Mouse (Mus musculus) neural tube, embryonic 11.5 days (tissue): Measurements from ENCODE around the gene Hoxa5. TPM values are rescaled to one million over a fixed set of nuclear protein-coding genes. Genes with fewer than 3 reads are reported as not detected.

ENCODE experiments used
- ATAC-seq: fragments of 200-750 bp; cut with Nextera tagmentation; 2 replicates; pipeline ENCODE4 v1.8.0; 2017; ENCODE audit warnings: moderate number of reproducible peaks, mild to moderate bottlenecking, moderate TSS enrichment, moderate library complexity; ENCODE audit not compliant: insufficient read depth, low FRiP score, low TSS enrichment
- DNase-seq: peaks from one replicate; pipeline ENCODE4 v3.0.0-alpha.2; 2015; ENCODE audit warnings: low spot score
- H3K27ac ChIP-seq: fragments of 300-500 bp; sonication (generic); 2 replicates; pipeline ENCODE4 v1.5.1; 2014; ENCODE audit warnings: low read depth, mild to moderate bottlenecking, low read length
- H3K27me3 ChIP-seq: fragments of 300-500 bp; sonication (generic); 2 replicates; pipeline ENCODE4 v1.6.1; 2014; ENCODE audit warnings: mild to moderate bottlenecking, low read length, mixed read lengths; ENCODE audit not compliant: control insufficient read depth, insufficient read depth
- H3K36me3 ChIP-seq: fragments of 300-500 bp; sonication (generic); 2 replicates; pipeline ENCODE4 v1.6.1; 2014; ENCODE audit warnings: mild to moderate bottlenecking, low read length, moderate library complexity, mixed read lengths; ENCODE audit not compliant: control insufficient read depth, insufficient read depth
- H3K4me1 ChIP-seq: fragments of 300-500 bp; sonication (generic); 2 replicates; pipeline ENCODE4 v1.6.1; 2014; ENCODE audit warnings: low read length, mixed read lengths; ENCODE audit not compliant: control insufficient read depth, insufficient read depth
- H3K4me2 ChIP-seq: fragments of 300-500 bp; sonication (generic); 2 replicates; pipeline ENCODE4 v1.6.1; 2014; ENCODE audit warnings: low read depth, mild to moderate bottlenecking, moderate library complexity
- H3K4me3 ChIP-seq: fragments of 300-500 bp; sonication (generic); 2 replicates; pipeline ENCODE4 v1.5.1; 2014; ENCODE audit warnings: low read depth, low read length
- H3K9ac ChIP-seq: fragments of 300-500 bp; sonication (generic); 2 replicates; pipeline ENCODE4 v1.6.1; 2014; ENCODE audit warnings: mild to moderate bottlenecking, low read length
- H3K9me3 ChIP-seq: fragments of 300-500 bp; sonication (generic); 2 replicates; pipeline ENCODE4 v1.6.1; 2016; ENCODE audit warnings: low read length; ENCODE audit not compliant: control insufficient read depth
- WGBS: fragments of 180-500 bp; shearing (Covaris S2); extraction: QIAGEN DNeasy Blood & Tissue Kit; methylation state at CpG from one replicate; pipeline ENCODE4 v1.1.7; 2014; 5-methylcytosine and 5-hydroxymethylcytosine counted together
- polyA plus RNA-seq: library from polyadenylated mRNA; unstranded; fragments of >200 nt; fragmentation: Nextera tagmentation; extraction: Ambion mirVana; gene quantifications from 2 replicates; pipeline ENCODE4 v1.2.1, GENCODE M21; 2014

The Hoxa5 gene
- polyA plus RNA-seq, 1 experiment from 2014 or later: 53.4 TPM

- Histone ChIP-seq H3K4me3 (peak overlapping the region; percentile 40), H3K4me1 (0 out of 2 replicates have a peak, but pooled peaks cover 4% of the 10 kb centered on the region), H3K27ac (0 out of 2 replicates have a peak overlapping the region, but pooled peaks have one; percentile 27), H3K9ac (peak overlapping the region; percentile 60), H3K4me2 (peak overlapping the region; percentile 47), H3K27me3 (peaks cover 94% of the 10 kb centered on the region), H3K36me3 (no peaks in the 10 kb centered on the region), H3K9me3 (no peaks in the 10 kb centered on the region)
- DNase-seq (no peak), ATAC-seq (no peak)
- 0% methylated on average over 12 of the region's 12 CpGs for WGBS
These were observed 39.3 kb upstream of the Hoxa5 start for GRCm38 (mm10) chr6:52243681-52244121.

GRCm38 (mm10) chr6:52242801-52243332 is 38.5 kb upstream of the Hoxa5 start:
- H3K36me3 ChIP-seq: no peaks in the 10 kb centered on the region
- peaks cover 89% of the 10 kb centered on the region for H3K27me3 ChIP-seq
- no peaks in the 10 kb centered on the region for H3K9me3 ChIP-seq
- no peak overlapping the region for H3K27ac ChIP-seq
- H3K9ac ChIP-seq: peak overlapping the region; percentile 60
- peak overlapping the region; percentile 40 for H3K4me3 ChIP-seq
- 0 out of 2 replicates have a peak, but pooled peaks cover 4% of the 10 kb centered on the region for H3K4me1 ChIP-seq
- DNase-seq (no peak), ATAC-seq (no peak)
- peak overlapping the region; percentile 47 for H3K4me2 ChIP-seq
- WGBS: 2% methylated on average over 4 of the region's 4 CpGs

GRCm38 (mm10) chr6:52241001-52241621 is 36.7 kb upstream of the Hoxa5 start:
- H3K9me3 ChIP-seq: no peaks in the 10 kb centered on the region

GRCm38 (mm10) chr6:52240389-52241000 is 36.1 kb upstream of the Hoxa5 start, which contains the start of gene Hoxa10:
TSS of gene Hoxa10 (minus strand) at chr6:52240854.
- ATAC-seq: peak; percentile 64

More at GRCm38 (mm10) chr6:52241001-52241621, 36.7 kb upstream of the Hoxa5 start:
- Histone ChIP-seq H3K4me1 (no peaks in the 10 kb centered on the region), H3K27me3 (peaks cover 91% of the 10 kb centered on the region), H3K36me3 (no peaks in the 10 kb centered on the region), H3K27ac (no peak overlapping the region), H3K4me2 (peak overlapping the region; percentile 47), H3K9ac (peak overlapping the region; percentile 43; the same call in 1 of the 2 replicates), H3K4me3 (peak overlapping the region; percentile 65; the same call in 1 of the 2 replicates)
- 0% methylated on average over 9 of the region's 9 CpGs for WGBS
- no peak for ATAC-seq
- DNase-seq: no peak

GRCm38 (mm10) chr6:52239625-52240388 is 35.4 kb upstream of the Hoxa5 start:
- Histone ChIP-seq H3K27me3 (peaks cover 91% of the 10 kb centered on the region), H3K4me2 (peak overlapping the region; percentile 47), H3K4me1 (no peaks in the 10 kb centered on the region; the same call in 1 of the 2 replicates), H3K9ac (peak overlapping the region; percentile 87), H3K9me3 (no peaks in the 10 kb centered on the region), H3K36me3 (no peaks in the 10 kb centered on the region), H3K4me3 (peak overlapping the region; percentile 65), H3K27ac (peak overlapping the region; percentile 90)
- DNase-seq: peak; percentile 45
- ATAC-seq: no peak
- WGBS: under 1% methylated on average over 30 of the region's 30 CpGs

More at GRCm38 (mm10) chr6:52240389-52241000, 36.1 kb upstream of the Hoxa5 start, which contains the start of gene Hoxa10:
- H3K9me3 ChIP-seq: no peaks in the 10 kb centered on the region
- peak; percentile 91 for DNase-seq
- H3K36me3 ChIP-seq: no peaks in the 10 kb centered on the region
- H3K27me3 ChIP-seq: peaks cover 91% of the 10 kb centered on the region
- peak within 1 kb of the TSS; percentile 65 for H3K4me3 ChIP-seq
- under 1% methylated on average over 35 of the region's 35 CpGs for WGBS
- H3K4me1 ChIP-seq: no peaks in the 10 kb centered on the region
- H3K27ac ChIP-seq: peak within 1 kb of the TSS; percentile 90
- H3K4me2 ChIP-seq: peak within 1 kb of the TSS; percentile 47
- peak within 1 kb of the TSS; percentile 87 for H3K9ac ChIP-seq

GRCm38 (mm10) chr6:52238976-52239375 is 34.6 kb upstream of the Hoxa5 start:
- DNase-seq (peak; percentile 54), ATAC-seq (no peak)
- Histone ChIP-seq H3K4me2 (peak overlapping the region; percentile 47), H3K27me3 (peaks cover 91% of the 10 kb centered on the region), H3K9ac (peak overlapping the region; percentile 68), H3K27ac (no peak overlapping the region), H3K4me3 (peak overlapping the region; percentile 65), H3K4me1 (no peaks in the 10 kb centered on the region; the same call in 1 of the 2 replicates), H3K36me3 (no peaks in the 10 kb centered on the region), H3K9me3 (no peaks in the 10 kb centered on the region)
- WGBS: 1% methylated on average over 7 of the region's 7 CpGs

- Histone ChIP-seq H3K27me3 (peaks cover 91% of the 10 kb centered on the region), H3K4me2 (peak overlapping the region; percentile 57), H3K4me3 (peak overlapping the region; percentile 65), H3K36me3 (no peaks in the 10 kb centered on the region), H3K9ac (peak overlapping the region; percentile 94), H3K27ac (no peak overlapping the region; the same call in 1 of the 2 replicates), H3K4me1 (no peaks in the 10 kb centered on the region; the same call in 1 of the 2 replicates), H3K9me3 (no peaks in the 10 kb centered on the region)
- whole genome bisulfite sequencing: under 1% methylated on average over 7 of the region's 7 CpGs
- DNase-seq: no peak
- ATAC-seq: no peak
These were observed 33.8 kb upstream of the Hoxa5 start for GRCm38 (mm10) chr6:52238155-52238545.
